In genomic region chr13:63917198-63917767, GRCm38 (mm10) we compare ENCODE assay signal across 8 mouse cellular contexts.
DNase-seq lines count a peak whose midpoint lies in the region; ATAC-seq and TF ChIP-seq lines count a peak whose summit lies in the region.

No protein-coding gene starts in this region.

- DNase-seq in 3134 (ENCODE audit: extremely low read depth, insufficient read length, low spot score), result peak; percentile 83
- no peak for DNase-seq in forebrain, embryonic 10.5 days (ENCODE audit: extremely low spot score, low spot score)
- peak; percentile 78 for DNase-seq in heart, postnatal 0 days (ENCODE audit: low spot score)
- peak; percentile 79 to 89 for DNase-seq in kidney, postnatal 25 days
- DNase-seq in liver, embryonic 13.5 days, result peak; percentile 48
- DNase-seq in ovary, postnatal 14 days (ENCODE audit: low spot score), result peak; percentile 60
- no peak for DNase-seq in thymus, postnatal 14 days

- H3K36me3 ChIP-seq in forebrain, embryonic 10.5 days (replicated peaks), result no peaks in the 10 kb centered on the region; the same call in 1 of the 2 replicates
- H3K36me3 ChIP-seq in heart, postnatal 0 days (replicated peaks; ENCODE audit: control insufficient read depth, insufficient read depth, low read length), result no peaks in the 10 kb centered on the region
- no peaks in the 10 kb centered on the region for H3K36me3 ChIP-seq in liver, embryonic 13.5 days

- no peak for TF ChIP-seq POLR2A in bone marrow, adult 2 months (IDR thresholded peaks at IDR 0.05; ENCODE audit: borderline replicate concordance, control insufficient read depth, low read depth, low read length)

- peak; percentile 81 for ATAC-seq in heart, postnatal 0 days (ENCODE audit: insufficient read depth, low read depth)
- peak; percentile 75 for ATAC-seq in liver, embryonic 13.5 days (ENCODE audit: low read depth)

- TF ChIP-seq EP300 in heart, postnatal 0 days (IDR thresholded peaks at IDR 0.05; ENCODE audit: low read depth), result no peak

- no peak overlapping the region for H3K9ac ChIP-seq in heart, postnatal 0 days (replicated peaks; ENCODE audit: low read depth, low read length)
- H3K9ac ChIP-seq in liver, embryonic 13.5 days, result no peak overlapping the region

- H3K4me1 ChIP-seq in bone marrow, adult 2 months (ENCODE audit: control insufficient read depth, insufficient read depth, low read length), result no peaks in the 10 kb centered on the region
- peaks cover 39% of the 10 kb centered on the region for H3K4me1 ChIP-seq in forebrain, embryonic 10.5 days
- H3K4me1 ChIP-seq in heart, postnatal 0 days (ENCODE audit: control insufficient read depth, insufficient read depth), result peaks cover 19% of the 10 kb centered on the region
- H3K4me1 ChIP-seq in liver, embryonic 13.5 days (replicated peaks), result peaks cover 55% of the 10 kb centered on the region

- peaks cover 11% of the 10 kb centered on the region; the same call in 1 of the 2 replicates for H3K9me3 ChIP-seq in forebrain, embryonic 10.5 days
- peaks cover 5% of the 10 kb centered on the region; the same call in 1 of the 2 replicates for H3K9me3 ChIP-seq in heart, postnatal 0 days (replicated peaks; ENCODE audit: control insufficient read depth, low read length)
- no peaks in the 10 kb centered on the region for H3K9me3 ChIP-seq in liver, embryonic 13.5 days (replicated peaks)

- peak overlapping the region; percentile 8 for H3K4me2 ChIP-seq in heart, postnatal 0 days (ENCODE audit: low read depth, low read length)
- peak overlapping the region; percentile 21; the same call in 1 of the 2 replicates for H3K4me2 ChIP-seq in liver, embryonic 13.5 days

- TF ChIP-seq CTCF in bone marrow, adult 2 months (IDR thresholded peaks at IDR 0.05; ENCODE audit: control insufficient read depth, insufficient read depth, low read length), result no peak
- no peak for TF ChIP-seq CTCF in heart, postnatal 0 days (IDR thresholded peaks at IDR 0.05; ENCODE audit: low read depth)

- H3K4me3 ChIP-seq in bone marrow, adult 2 months (replicated peaks; ENCODE audit: control insufficient read depth, low read depth, low read length), result no peak overlapping the region
- peak overlapping the region; percentile 29; the same call in 1 of the 2 replicates for H3K4me3 ChIP-seq in forebrain, embryonic 10.5 days
- no peak overlapping the region for H3K4me3 ChIP-seq in heart, postnatal 0 days (ENCODE audit: low read depth, low read length)
- H3K4me3 ChIP-seq in liver, embryonic 13.5 days (replicated peaks), result no peak overlapping the region

- peaks cover 35% of the 10 kb centered on the region for H3K27me3 ChIP-seq in forebrain, embryonic 10.5 days (ENCODE audit: poor library complexity, severe bottlenecking)
- H3K27me3 ChIP-seq in heart, postnatal 0 days (ENCODE audit: control insufficient read depth, insufficient read depth, low read length), result no peaks in the 10 kb centered on the region
- no peaks in the 10 kb centered on the region for H3K27me3 ChIP-seq in liver, embryonic 13.5 days

- peak overlapping the region; percentile 9; the same call in 1 of the 2 replicates for H3K27ac ChIP-seq in bone marrow, adult 2 months (ENCODE audit: control insufficient read depth, insufficient read depth, low read depth, low read length, poor library complexity)
- peak overlapping the region; percentile 79 for H3K27ac ChIP-seq in forebrain, embryonic 10.5 days
- H3K27ac ChIP-seq in heart, postnatal 0 days (ENCODE audit: low read depth), result peak overlapping the region; percentile 68
- H3K27ac ChIP-seq in liver, embryonic 13.5 days, result peak overlapping the region; percentile 71

- WGBS in bone marrow, adult 2 months, result 37% methylated on average over 11 of the region's 11 CpGs
- 45% methylated on average over 11 of the region's 11 CpGs for WGBS in forebrain, embryonic 10.5 days
- WGBS in heart, postnatal 0 days, result 27% methylated on average over 11 of the region's 11 CpGs
- 37% methylated on average over 11 of the region's 11 CpGs for WGBS in liver, embryonic 13.5 days (ENCODE audit: insufficient replicate concordance)

Comparison
In these comparisons a context has a peak if more than half of its experiments do, and no peak if none do; other contexts are left out.
1. DNase-seq: peak in 3134 (single experiment), heart, postnatal 0 days (single experiment), kidney, postnatal 25 days (2 of 2), liver, embryonic 13.5 days (single experiment) and ovary, postnatal 14 days (single experiment); none in forebrain, embryonic 10.5 days (single experiment) and thymus, postnatal 14 days (single experiment).
2. H3K27ac ChIP-seq: peak in every context shown above with its lines; median percentile 79 in forebrain, embryonic 10.5 days; 71 in liver, embryonic 13.5 days; 68 in heart, postnatal 0 days; 9 in bone marrow, adult 2 months.